Mouse (Mus musculus) limb, embryonic 10.5 days (tissue): ENCODE data around the gene Pin1. TPM values are rescaled to one million over a fixed set of nuclear protein-coding genes. Genes with fewer than 3 reads are reported as not detected.

Source experiments
- DNase-seq: peaks from one replicate; pipeline ENCODE4 v3.0.0-alpha.2; 2017; ENCODE audit warnings: low spot score
- H3K27ac ChIP-seq: fragments of 300-500 bp; sonication (generic); 2 replicates; pipeline ENCODE4 v1.5.1; 2016; ENCODE audit warnings: mild to moderate bottlenecking
- H3K27me3 ChIP-seq: fragments of 300-500 bp; sonication (generic); 2 replicates; pipeline ENCODE4 v1.6.1; 2016; ENCODE audit warnings: low read depth, mild to moderate bottlenecking; ENCODE audit not compliant: poor library complexity, severe bottlenecking
- H3K36me3 ChIP-seq: fragments of 300-500 bp; sonication (generic); 2 replicates; pipeline ENCODE4 v1.6.1; 2016; ENCODE audit warnings: mild to moderate bottlenecking, moderate library complexity
- H3K4me1 ChIP-seq: fragments of 300-500 bp; sonication (generic); 2 replicates; pipeline ENCODE4 v1.6.1; 2016
- H3K4me3 ChIP-seq: fragments of 300-500 bp; sonication (generic); 2 replicates; pipeline ENCODE4 v1.5.1; 2016; ENCODE audit warnings: mild to moderate bottlenecking, moderate library complexity
- H3K9me3 ChIP-seq: fragments of 300-500 bp; sonication (generic); replicated peaks from 2 replicates; pipeline ENCODE4 v1.6.1; 2016; ENCODE audit warnings: mild to moderate bottlenecking
- WGBS: fragments of 180-500 bp; shearing (Covaris S2); methylation state at CpG from one replicate; pipeline ENCODE4 v1.1.7; 2016; 5-methylcytosine and 5-hydroxymethylcytosine counted together
- polyA plus RNA-seq: library from polyadenylated mRNA; unstranded; fragments of >200 nt; fragmentation: Nextera tagmentation; extraction: Ambion mirVana; gene quantifications from 2 replicates; pipeline ENCODE4 v1.2.1, GENCODE M21; 2016

The Pin1 gene
- polyA plus RNA-seq, 1 experiment from 2014 or later = 82.8 TPM

DNA sequence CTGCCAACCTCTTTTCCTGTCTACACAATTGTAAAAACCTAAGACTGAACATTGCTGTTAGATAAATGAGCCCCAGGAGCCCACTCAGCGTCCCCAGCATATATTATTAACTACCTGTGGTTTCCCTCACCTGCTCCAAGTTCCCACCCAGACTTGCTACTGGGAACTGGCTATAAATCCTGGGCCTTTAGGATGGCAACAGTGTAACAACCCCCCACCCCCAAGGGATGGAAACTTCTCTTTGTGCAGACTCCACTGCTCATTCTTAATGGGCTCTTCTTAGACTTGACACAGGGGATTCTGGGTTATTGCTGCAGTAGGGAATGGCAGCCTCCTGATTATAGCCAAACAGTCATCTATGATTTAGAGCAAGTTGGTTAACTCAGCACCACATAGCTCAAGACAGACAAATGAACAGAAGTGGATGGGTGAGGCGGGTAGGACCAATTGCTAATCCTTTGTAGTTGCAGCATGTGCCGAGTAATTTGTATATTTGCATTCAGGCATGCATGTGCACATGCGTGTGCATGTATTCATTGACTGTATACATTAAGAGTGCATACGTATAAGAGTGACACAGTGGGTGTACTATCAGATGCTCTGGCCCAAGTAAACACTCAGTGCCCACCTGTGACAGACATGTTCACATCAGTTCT is 13.2 kb downstream of the Pin1 start:
- H3K27ac ChIP-seq = no peak overlapping the region
- no peak for DNase-seq
- 82% methylated on average over 5 of the region's 5 CpGs for WGBS
- no peaks in the 10 kb centered on the region for H3K27me3 ChIP-seq
- H3K36me3 ChIP-seq = peaks cover 53% of the 10 kb centered on the region
- peaks cover 13% of the 10 kb centered on the region; the same call in 1 of the 2 replicates for H3K4me1 ChIP-seq
- H3K9me3 ChIP-seq = no peaks in the 10 kb centered on the region
- H3K4me3 ChIP-seq = no peak overlapping the region

DNA sequence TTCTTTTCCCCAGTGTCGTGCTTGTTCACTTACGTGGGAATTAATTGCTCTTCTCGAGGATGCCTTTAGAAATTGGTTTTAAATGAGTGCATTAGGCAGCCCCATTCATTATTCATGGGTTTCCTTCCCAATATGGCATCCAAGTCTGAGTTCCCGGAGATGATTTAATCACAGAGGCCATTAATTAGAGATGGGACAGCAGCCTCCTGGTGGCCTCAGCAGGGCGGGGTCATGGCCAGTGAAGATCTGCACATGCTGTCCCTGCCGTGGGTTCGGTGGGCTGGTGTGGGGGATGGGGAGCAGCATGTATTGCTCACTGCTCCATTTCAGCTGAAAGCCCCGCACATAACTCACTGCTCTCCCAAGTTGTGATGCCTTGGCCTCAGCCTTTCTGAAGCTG is 14.0 kb downstream of the Pin1 start:
- WGBS = 40% methylated on average over 8 of the region's 8 CpGs
- H3K27ac ChIP-seq = no peak overlapping the region
- peaks cover 45% of the 10 kb centered on the region for H3K36me3 ChIP-seq
- no peak for DNase-seq
- H3K27me3 ChIP-seq = no peaks in the 10 kb centered on the region
- peaks cover 13% of the 10 kb centered on the region; the same call in 1 of the 2 replicates for H3K4me1 ChIP-seq
- H3K9me3 ChIP-seq = no peaks in the 10 kb centered on the region
- no peak overlapping the region for H3K4me3 ChIP-seq

DNA sequence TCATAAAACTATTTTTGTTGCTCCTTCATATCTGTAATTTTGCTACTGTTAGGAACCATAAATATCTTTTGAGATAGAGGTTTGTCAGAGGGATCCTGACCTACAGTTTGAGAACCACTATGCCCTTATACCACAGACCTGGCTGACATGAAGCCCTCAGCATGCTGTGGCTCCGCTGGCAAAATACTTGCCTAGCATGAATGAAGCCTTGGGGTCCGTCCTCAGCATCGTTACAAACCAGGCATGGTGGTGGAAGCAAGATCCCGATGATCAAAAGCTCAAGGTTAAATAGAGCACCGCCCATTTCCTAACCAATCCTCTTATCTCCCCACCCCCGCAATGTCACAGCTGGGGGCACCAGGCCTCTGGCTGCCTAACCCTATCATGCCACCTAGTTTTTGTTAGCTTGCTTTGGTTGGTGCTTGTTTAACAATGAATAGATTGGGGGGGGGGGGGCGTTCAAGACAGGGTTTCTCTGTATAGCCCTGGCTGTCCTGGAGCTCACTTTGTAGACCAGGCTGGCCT is 14.7 kb downstream of the Pin1 start:
- H3K9me3 ChIP-seq = no peaks in the 10 kb centered on the region
- peaks cover 13% of the 10 kb centered on the region; the same call in 1 of the 2 replicates for H3K4me1 ChIP-seq
- 12% methylated on average over 7 of the region's 7 CpGs for WGBS
- H3K36me3 ChIP-seq = peaks cover 39% of the 10 kb centered on the region
- DNase-seq = no peak
- no peak overlapping the region for H3K27ac ChIP-seq
- H3K4me3 ChIP-seq = no peak overlapping the region
- H3K27me3 ChIP-seq = no peaks in the 10 kb centered on the region

DNA sequence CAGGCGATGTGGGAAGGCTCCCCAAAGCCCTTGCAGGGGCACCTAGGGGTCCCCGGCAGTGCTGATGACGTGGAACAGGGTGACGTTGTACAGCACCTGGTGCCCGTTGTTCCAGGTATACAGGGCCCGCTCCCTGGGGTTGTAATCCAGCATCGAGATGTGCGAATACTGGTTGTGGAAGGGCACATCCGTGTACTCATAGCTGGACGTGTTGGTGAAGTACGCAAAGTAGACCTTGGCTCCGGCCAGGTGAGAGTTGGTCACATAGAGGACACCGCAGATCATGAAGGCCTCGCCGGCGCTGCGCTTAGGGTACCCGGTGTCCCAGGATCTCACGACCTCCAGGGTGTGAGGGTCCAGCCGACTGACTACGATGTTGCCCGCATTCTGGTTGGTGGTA is 16.2 kb downstream of the Pin1 start:
- Histone ChIP-seq H3K4me3 (no peak overlapping the region), H3K27me3 (no peaks in the 10 kb centered on the region), H3K36me3 (peaks cover 24% of the 10 kb centered on the region), H3K4me1 (peaks cover 13% of the 10 kb centered on the region; the same call in 1 of the 2 replicates), H3K9me3 (no peaks in the 10 kb centered on the region), H3K27ac (no peak overlapping the region)
- DNase-seq = no peak
- WGBS = 94% methylated on average over 22 of the region's 22 CpGs

DNA sequence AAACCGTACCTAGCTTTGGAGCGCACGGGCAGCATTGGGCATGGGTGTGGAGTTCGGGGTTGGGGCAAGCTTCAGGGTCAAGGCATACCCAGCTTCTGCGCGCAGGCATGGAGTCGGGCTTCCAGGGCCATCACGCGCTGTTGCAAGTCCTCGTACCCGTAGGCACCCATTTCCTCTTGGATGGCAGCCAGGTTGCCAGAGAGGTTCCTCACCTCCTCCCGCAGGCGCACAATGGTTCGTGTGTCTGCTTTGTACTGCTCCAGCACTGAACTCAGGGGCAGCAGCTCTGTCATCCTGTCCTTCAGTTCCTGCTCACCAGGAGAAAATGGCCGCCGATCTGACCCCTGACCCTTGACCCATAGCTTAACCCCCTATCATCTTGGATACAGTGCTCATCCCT is 20.2 kb downstream of the Pin1 start:
- Histone ChIP-seq H3K27me3 (no peaks in the 10 kb centered on the region), H3K27ac (no peak overlapping the region), H3K4me1 (no peaks in the 10 kb centered on the region), H3K36me3 (no peaks in the 10 kb centered on the region), H3K4me3 (no peak overlapping the region), H3K9me3 (no peaks in the 10 kb centered on the region)
- no peak for DNase-seq
- 93% methylated on average over 16 of the region's 16 CpGs for WGBS

DNA sequence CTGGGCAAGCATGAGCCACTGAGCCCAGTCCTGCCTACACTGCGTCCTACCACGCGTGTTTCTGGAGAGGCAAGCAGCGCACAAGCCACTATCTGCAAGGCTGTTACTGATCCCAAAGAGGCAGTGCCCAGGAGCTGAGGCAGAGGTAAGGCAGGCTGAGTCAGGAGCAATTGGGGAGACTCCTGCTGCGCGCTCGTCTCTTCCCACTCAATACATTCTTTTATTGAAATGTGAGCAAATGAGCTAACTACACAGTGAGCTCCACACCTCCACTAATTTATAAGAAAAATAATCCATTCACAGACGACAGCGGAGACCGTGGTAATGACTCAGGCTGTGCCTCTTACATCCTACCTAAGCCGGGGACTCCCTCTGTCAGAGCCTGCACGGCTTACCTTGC is 26.0 kb downstream of the Pin1 start:
- H3K4me3 ChIP-seq = no peak overlapping the region

DNA sequence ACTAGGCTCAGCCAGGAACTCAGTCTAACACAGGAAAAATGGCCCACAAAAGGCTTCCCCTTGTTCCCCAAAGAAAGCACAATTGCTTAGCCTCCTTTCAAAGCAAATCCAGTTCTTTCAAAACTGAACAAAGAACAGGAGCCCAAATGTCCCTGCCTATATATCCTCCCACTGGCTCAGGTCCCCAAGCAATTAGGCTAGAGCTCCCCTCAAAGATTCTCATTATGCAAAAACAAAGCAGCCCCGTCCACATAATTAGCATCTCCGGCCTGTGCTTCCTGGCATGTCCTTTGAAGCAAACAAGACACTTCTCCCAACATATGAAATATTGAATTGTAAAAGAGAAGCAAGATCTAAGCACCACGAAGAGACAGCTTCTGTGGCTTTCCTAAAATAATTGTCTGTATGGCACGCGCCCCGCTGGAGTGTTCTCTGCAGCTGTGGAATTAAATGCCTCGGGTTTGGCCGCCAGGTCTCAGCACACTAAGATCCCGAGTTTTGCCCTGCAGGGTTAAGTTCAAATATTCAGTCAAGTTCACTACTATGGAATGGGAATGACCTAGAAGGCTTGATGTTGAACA is 28.6 kb downstream of the Pin1 start:
- Histone ChIP-seq H3K27me3 (no peaks in the 10 kb centered on the region), H3K9me3 (no peaks in the 10 kb centered on the region), H3K4me3 (no peak overlapping the region), H3K4me1 (no peaks in the 10 kb centered on the region), H3K36me3 (no peaks in the 10 kb centered on the region), H3K27ac (no peak overlapping the region)
- DNase-seq = no peak
- 85% methylated on average over 9 of the region's 9 CpGs for WGBS

More for the DNA sequence above, 26.0 kb downstream of the Pin1 start:
- Histone ChIP-seq H3K27ac (no peak overlapping the region), H3K27me3 (no peaks in the 10 kb centered on the region), H3K9me3 (no peaks in the 10 kb centered on the region), H3K36me3 (no peaks in the 10 kb centered on the region), H3K4me1 (no peaks in the 10 kb centered on the region)
- 94% methylated on average over 12 of the region's 12 CpGs for WGBS
- no peak for DNase-seq

DNA sequence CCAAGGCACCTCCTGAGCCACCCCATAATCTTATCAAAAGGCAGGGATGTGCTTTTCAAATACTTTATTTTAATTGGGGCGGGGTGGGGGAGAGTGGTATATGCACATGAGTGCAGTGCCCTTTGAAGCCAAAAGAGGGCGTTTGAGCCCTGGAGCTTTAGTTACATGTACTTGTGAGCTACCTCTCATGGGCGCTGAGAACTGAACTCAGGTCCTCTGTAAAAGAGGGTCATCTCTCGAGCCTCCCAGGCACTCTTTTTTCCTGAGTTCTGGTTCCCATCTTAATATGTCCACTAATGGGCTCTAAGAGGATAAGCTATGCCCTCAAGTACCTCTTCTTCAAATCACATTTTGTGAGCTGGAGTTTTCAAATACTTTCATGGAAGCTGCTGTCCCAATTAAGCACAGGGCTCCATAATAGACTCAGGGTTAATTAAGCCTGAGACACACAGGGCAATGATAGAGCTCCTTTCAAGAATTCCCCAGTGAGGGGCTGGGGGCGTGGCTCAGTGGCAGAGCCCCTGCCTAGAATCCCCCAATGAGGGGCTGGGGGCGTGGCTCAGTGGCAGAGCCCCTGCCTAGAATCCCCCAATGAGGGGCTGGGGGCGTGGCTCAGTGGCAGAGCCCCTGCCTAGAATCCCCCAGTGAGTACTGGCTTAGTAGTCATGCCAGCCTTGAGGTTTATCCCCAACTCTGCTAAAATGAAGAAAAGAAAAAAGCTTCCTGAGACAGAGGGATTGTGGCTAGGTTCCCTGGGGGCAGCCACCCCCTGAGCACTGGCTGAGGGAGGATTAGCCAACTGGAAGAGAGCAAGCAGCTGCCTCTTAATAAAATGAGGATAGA is 29.9 kb downstream of the Pin1 start:
- no peaks in the 10 kb centered on the region for H3K27me3 ChIP-seq
- no peak overlapping the region for H3K4me3 ChIP-seq
- H3K27ac ChIP-seq = no peak overlapping the region
- WGBS = 48% methylated on average over 7 of the region's 7 CpGs
- H3K4me1 ChIP-seq = no peaks in the 10 kb centered on the region
- DNase-seq = no peak
- H3K9me3 ChIP-seq = no peaks in the 10 kb centered on the region
- no peaks in the 10 kb centered on the region for H3K36me3 ChIP-seq

DNA sequence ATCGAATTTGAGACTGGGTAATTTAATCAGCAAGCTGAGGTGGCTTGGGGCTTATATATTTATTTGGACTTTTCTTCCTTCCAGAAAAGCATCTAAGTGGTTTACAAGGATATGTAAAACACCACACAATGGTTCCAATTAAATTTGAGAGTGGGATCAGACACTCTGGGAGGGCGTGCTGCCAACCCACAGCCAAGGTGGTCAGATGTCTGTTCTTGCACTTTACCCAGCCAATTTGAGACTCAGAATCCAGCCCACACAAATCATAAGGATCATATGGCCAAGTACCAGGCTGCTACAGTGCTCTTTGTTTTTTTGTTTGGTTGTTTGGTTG is 30.5 kb downstream of the Pin1 start:
- Histone ChIP-seq H3K27ac (no peak overlapping the region), H3K4me1 (no peaks in the 10 kb centered on the region), H3K36me3 (no peaks in the 10 kb centered on the region), H3K9me3 (no peaks in the 10 kb centered on the region), H3K4me3 (no peak overlapping the region), H3K27me3 (no peaks in the 10 kb centered on the region)
- 67% methylated on average over 2 of the region's 2 CpGs for WGBS
- no peak for DNase-seq

DNA sequence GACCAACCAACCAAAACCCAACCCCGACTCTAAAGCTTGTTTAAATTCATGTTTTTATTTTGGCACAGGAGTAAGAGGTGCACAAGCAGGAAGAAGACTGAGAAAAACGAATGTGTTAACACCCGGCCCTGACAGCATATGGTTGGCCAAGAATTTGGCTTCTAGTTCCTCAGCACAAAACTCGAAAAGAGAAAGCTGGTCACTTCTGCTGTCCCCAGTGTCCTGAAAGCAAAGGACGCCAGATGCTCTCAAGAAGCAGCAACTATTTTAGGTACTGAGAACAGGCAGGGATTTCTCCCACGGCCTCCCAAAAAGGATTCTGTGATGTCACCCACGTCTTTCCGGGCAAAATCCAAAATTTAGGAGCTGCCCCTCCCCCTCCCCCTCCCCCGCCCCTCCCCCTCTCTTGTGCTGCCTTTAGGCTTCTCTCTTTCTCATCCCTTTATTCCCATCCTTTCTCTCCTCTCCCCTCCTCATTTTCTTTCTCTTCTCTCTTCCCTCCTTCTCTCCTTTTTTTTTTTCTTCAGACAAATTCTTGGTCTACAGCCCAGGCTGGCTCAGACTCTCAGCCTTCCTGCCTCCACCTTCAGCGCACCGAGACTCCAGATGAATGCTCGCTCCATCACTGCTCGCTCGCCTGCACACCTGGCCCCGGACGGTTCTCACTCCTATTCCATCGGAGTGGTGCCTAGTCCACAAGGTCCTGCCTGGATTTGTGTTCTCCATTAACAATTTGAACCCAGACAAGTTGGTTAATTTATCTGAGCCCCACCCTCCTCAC is 33.4 kb downstream of the Pin1 start:
- 61% methylated on average over 16 of the region's 17 CpGs for WGBS

DNA sequence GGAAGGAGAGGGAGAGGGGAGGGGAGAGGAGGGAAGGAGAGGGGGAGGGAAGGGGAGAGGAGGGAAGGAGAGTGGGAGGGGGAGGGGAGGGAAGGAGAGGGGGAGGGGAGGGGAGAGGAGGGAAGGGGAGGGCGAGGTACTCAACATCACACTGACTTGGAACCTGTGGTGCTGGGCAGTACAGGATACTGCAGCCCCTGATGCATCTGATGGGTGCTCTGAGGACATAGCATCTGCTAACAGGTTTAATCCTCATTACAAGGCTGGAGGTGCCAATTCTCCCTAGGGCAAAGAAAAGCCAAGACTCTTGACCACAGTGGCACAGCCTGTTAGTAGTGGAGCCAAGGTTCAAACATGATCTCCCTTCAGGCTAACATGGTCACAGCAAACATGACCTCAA is 37.5 kb downstream of the Pin1 start:
- H3K27ac ChIP-seq = no peak overlapping the region

More for the DNA sequence above, 33.4 kb downstream of the Pin1 start:
- Histone ChIP-seq H3K4me1 (0 out of 2 replicates have a peak, but pooled peaks cover 7% of the 10 kb centered on the region), H3K36me3 (no peaks in the 10 kb centered on the region), H3K9me3 (no peaks in the 10 kb centered on the region), H3K27ac (no peak overlapping the region), H3K4me3 (no peak overlapping the region), H3K27me3 (no peaks in the 10 kb centered on the region)
- DNase-seq = no peak

DNA sequence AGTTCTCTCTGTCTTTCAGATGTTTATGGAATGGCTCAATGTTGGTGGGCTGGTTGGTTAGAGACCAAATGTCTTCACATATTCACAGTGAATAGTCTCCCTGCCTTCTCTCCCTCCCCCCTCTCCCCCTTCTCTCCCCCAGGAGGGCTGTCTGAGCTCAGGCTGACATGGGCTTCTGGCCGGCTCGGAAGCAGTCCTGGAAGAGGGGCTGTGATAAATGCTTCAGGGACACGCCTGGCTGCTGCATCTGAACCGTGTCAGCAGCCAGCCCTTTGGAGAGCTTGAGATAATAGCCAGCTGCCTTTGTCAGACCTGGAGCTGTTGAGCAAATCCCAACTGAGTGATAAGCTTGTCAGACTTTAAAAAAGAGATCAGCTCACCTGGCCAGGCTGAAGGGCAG is 38.0 kb downstream of the Pin1 start:
- Histone ChIP-seq H3K4me1 (peaks cover 13% of the 10 kb centered on the region), H3K27ac (no peak overlapping the region), H3K36me3 (no peaks in the 10 kb centered on the region), H3K27me3 (peaks cover 19% of the 10 kb centered on the region), H3K9me3 (no peaks in the 10 kb centered on the region), H3K4me3 (no peak overlapping the region)
- DNase-seq = no peak
- 6% methylated on average over 4 of the region's 4 CpGs for WGBS

More for the DNA sequence above, 37.5 kb downstream of the Pin1 start:
- no peaks in the 10 kb centered on the region for H3K36me3 ChIP-seq
- no peak overlapping the region for H3K4me3 ChIP-seq
- H3K9me3 ChIP-seq = no peaks in the 10 kb centered on the region
- H3K27me3 ChIP-seq = peaks cover 14% of the 10 kb centered on the region
- WGBS = 43% methylated on average over 1 of the region's 1 CpGs
- no peak for DNase-seq
- H3K4me1 ChIP-seq = peaks cover 8% of the 10 kb centered on the region
